Mouse (Mus musculus) central nervous system, embryonic 18 days (tissue): Measurements from ENCODE around the gene Serpinb3b. TPM values are rescaled to one million over a fixed set of nuclear protein-coding genes. Genes with fewer than 3 reads are reported as not detected.

Experiments
- polyA plus RNA-seq: library from polyadenylated mRNA; depleted of rRNA; stranded (reverse); fragments of >200 nt; gene quantifications from 2 replicates; pipeline ENCODE4 v1.2.3, GENCODE M21; 2012; rRNA removed

Serpinb3b gene
- not detected in 2 replicates for polyA plus RNA-seq

GRCm38 (mm10) chr1:107278261-107278660 is at the start of gene Serpinb3b, which contains the start of gene Serpinb3c:
Serpinb3b (minus strand) TSS chr1:107278361.
Serpinb3c (minus strand) TSS chr1:107278371.

Other genes starting within 250 kb of the Serpinb3b start
- gene Serpinb3a, start 226.1 kb downstream of the Serpinb3b start, polyA plus RNA-seq: not detected in 2 replicates
- gene Serpinb3d, start 194.9 kb downstream of the Serpinb3b start, polyA plus RNA-seq: not detected in 2 replicates
- not detected in 2 replicates for gene Serpinb3c, start within 50 bp of the Serpinb3b start, polyA plus RNA-seq
- 0.09 TPM in 1 of 2 replicates, not detected in the other for gene Serpinb11, start 82.8 kb upstream of the Serpinb3b start, polyA plus RNA-seq
- gene Serpinb7, start 121.3 kb upstream of the Serpinb3b start, polyA plus RNA-seq: not detected in 2 replicates
- 0.12 and 4.2 TPM in 2 replicates for gene Serpinb2, start 233.1 kb upstream of the Serpinb3b start, polyA plus RNA-seq